Mouse (Mus musculus) R1 (cell line): ENCODE results near the gene Nkain2.

ENCODE experiments used
- DNase-seq: peaks from one replicate; pipeline ENCODE4 v3.0.0-alpha.2; 2018; ENCODE audit warnings: low read depth, low spot score

Gene Nkain2

GRCm38 (mm10) chr10:32576559-32577275, 313.5 kb downstream of the Nkain2 start:
- no peak for DNase-seq

- no peak for DNase-seq
These were observed 332.6 kb downstream of the Nkain2 start for GRCm38 (mm10) chr10:32557673-32558072.

- no peak for DNase-seq
These were observed 354.2 kb downstream of the Nkain2 start for GRCm38 (mm10) chr10:32536057-32536456.

DNA sequence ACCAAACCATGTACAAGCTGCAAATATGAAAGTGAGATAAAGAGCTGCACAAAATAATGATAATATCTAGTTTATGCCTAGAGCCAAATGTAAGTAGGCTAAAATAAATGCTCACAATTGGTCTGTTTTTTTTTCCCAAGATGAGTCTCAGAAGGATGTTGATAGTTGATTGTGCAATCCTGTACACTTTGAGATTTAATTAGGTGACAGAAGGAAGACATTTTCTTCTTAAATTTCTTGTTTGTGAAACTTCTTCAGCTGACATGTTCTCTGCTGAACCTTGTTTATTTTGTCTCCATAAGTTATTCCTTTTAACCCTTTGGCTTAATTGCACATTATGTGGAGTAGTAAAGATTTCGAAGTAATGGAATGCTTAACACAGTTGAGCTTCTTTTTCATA, 379.4 kb downstream of the Nkain2 start:
- no peak for DNase-seq

DNA sequence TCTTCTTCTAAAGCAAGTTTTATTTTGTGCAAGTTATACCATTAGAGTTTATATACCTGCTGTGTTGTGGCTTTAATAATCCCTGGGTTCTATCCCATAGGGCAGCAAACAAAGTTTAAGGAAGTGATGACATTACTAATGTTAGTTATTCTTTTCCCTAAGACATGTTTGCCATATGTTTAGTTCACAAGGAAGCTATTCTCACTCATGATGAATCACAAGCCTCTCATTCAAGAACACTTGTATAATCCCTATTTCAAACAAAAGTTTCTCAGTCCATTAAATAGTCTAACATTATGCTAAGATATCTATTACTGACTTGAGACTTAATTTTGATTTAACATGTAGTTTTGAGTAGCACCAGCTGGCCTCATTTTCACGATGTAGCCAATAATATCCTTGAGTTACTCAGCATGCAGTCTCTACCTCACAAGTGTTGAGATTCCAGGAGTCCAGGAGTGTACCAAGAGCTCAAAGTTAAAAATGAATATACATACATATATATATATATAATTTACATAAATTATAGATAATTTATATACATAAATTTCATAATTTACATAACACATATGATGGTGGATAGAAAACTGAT, 395.6 kb downstream of the Nkain2 start:
- no peak for DNase-seq

GRCm38 (mm10) chr10:32493600-32493999, 396.7 kb downstream of the Nkain2 start:
- DNase-seq = no peak

GRCm38 (mm10) chr10:32462726-32463125, 427.5 kb downstream of the Nkain2 start:
- no peak for DNase-seq

- DNase-seq = no peak
These were observed 450.2 kb downstream of the Nkain2 start for GRCm38 (mm10) chr10:32439932-32440519.

- DNase-seq = no peak
These were observed 476.0 kb downstream of the Nkain2 start for GRCm38 (mm10) chr10:32414228-32414627.

GRCm38 (mm10) chr10:32411331-32411730, 478.9 kb downstream of the Nkain2 start:
- DNase-seq = no peak

DNA sequence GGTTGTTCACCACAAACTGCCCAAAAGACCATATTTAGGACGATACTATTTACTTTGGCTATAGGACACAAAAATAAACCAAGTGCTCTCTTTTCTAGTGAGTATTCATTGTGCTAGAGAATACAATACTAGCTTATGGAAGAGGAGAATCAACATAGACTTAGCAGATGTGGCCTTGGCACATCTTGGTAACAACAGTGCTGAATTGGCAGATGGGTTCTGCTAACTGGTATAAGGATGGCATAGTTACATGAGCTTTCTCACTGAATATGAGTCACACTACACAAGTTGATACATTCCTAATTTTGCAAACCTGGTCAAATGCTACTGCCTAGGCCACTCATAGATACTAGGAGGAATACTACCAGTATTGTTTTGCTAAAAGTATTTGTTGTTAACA, 489.3 kb downstream of the Nkain2 start:
- no peak for DNase-seq

GRCm38 (mm10) chr10:32393859-32394521, 496.3 kb downstream of the Nkain2 start:
- no peak for DNase-seq

- DNase-seq = no peak
These were observed 496.9 kb downstream of the Nkain2 start for GRCm38 (mm10) chr10:32393326-32393725.

- DNase-seq = no peak
These were observed 577.5 kb downstream of the Nkain2 start for GRCm38 (mm10) chr10:32312754-32313153.

DNA sequence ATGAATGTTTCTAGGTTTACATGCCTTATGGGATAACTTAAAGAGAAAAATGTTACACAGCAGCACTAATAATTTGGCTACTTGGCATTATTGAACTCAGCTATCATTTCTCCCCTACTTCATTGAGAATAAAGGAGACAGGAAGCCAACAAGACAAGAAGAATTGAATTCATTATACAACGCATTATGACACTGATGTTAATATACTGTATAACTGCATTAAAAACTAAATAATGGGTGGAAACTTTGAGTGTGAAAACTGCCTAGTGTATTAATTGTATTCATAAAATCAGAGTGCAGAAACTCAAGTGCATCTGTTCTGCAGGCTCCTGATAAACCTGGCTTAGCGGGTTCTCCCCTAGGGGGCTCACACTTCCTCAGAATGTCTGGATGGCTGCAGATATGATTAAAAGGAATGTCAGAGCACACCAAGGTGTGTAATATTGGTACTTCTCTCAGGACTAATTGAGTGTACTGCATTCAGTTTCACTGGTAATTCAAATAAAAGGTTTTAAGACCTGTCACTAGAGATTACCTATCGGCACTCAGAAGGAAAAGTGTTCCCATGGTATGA, 589.2 kb downstream of the Nkain2 start:
- DNase-seq = no peak

DNA sequence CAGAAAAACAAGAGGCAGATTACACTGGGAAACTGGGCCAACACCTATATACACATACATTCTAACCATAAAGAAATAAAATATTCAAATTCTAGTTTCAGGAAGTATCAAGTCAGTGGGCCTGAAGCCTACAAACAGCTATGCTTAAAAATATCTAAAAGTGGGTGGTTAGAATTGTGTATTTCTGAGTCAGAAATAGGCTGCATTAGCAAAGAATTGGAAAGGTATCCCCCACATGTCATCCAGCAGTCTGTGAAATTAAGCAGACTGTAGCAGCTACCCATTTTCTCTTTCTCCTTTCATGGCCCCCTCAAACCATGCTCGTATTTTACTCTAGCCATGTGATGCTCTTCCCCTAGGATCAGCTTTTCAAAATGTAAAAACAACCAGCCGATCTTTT, 599.8 kb downstream of the Nkain2 start:
- DNase-seq = no peak

DNA sequence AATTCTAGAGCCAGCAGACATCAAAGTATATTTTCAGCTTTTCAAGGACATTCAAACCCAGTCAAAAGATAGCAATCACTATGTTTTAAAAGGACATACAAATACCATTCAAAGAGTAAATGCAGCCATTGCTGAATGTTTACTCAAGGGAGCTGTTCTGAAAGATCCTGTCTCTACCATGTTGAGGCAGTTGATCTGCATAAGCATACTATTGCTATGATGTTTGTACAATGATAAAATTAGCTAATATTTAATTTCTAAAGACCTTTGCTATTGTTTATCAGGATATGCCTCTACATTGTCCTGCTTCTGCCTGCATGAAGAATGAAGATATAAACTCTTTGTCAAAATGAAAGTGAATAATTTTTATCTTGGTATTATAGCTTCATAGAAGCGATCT, 606.6 kb downstream of the Nkain2 start:
- no peak for DNase-seq

DNA sequence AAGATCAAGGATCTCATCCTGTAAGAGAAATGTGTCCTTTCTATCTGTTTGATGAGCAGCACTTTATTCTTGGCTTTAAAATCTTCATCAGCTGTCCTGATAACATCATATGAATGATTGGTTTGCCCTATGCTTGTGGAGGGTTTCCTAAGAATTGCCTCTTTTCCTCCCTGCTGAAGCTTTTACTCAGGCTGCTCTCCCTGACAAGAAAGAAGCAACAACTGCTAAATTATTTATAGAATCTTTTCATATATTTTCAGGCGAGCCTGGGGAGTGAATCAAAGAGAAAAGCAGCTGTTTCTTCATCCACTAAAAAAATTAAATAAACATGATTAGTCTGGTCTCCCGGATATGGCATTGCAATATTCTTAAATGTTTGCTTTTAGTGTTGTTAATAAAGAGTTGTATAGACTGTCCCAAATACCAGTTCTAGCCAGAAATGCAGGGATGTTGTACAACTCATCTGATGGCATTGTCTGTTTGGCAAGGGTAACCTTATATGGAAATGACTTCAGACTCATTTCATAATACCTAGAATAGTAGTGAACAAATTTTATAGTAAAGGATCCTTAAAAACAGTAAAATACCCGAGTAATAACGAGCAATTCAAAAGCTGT, 646.9 kb downstream of the Nkain2 start:
- DNase-seq = no peak

DNA sequence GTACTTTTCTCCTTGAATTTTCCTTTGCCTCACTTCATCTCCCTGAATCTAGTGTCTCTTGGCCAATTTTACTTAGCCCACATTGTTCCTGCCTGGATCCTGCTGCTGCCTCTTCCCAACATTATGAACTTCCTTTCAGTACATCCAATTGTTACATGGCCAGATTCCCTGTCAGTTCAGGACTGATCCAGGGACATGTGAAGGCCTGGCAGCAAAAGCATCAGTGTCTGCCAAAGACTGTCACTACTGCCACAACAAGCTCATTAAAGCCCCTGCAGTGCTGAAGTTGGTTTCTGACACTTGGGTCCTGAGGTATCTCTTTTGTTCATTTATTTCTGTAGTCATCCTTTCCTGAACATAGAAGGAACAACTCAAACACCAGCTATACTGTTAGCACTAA, 649.1 kb downstream of the Nkain2 start:
- no peak for DNase-seq

GRCm38 (mm10) chr10:32182951-32183350, 707.3 kb downstream of the Nkain2 start:
- DNase-seq = no peak

GRCm38 (mm10) chr10:32091354-32091753, 798.9 kb downstream of the Nkain2 start:
- peak; percentile 17 for DNase-seq

GRCm38 (mm10) chr10:32060396-32060795, 829.9 kb downstream of the Nkain2 start:
- no peak for DNase-seq
